Mouse (Mus musculus) liver, adult 2 months (tissue): ENCODE results near the gene Ehd1.

ENCODE experiments used
- CTCF ChIP-seq: fragments of 200-500 bp; IDR thresholded peaks from 2 replicates; pipeline ENCODE4 v1.5.1; 2011; ENCODE audit warnings: low read depth, low read length, control low read depth
- POLR2A ChIP-seq: fragments of 200-500 bp; IDR thresholded peaks from 2 replicates; pipeline ENCODE4 v1.6.1; 2011; ENCODE audit warnings: low read length, control low read depth; ENCODE audit not compliant: insufficient read depth; ENCODE audit errors: extremely low read depth

GRCm38 (mm10) chr19:6297641-6298040 lies 21.1 kb downstream of the Ehd1 start:
- TF ChIP-seq POLR2A (no peak), CTCF (no peak)
